Mouse (Mus musculus): ENCODE measurements around the gene Foxb2. TPM values are rescaled to one million over a fixed set of nuclear protein-coding genes. Genes with fewer than 3 reads are reported as not detected.

Gene Foxb2
- polyA plus RNA-seq (2017; shearing (Covaris generic)), result under 1 TPM in 1 of 2 experiments, not detected in 1; 0.20 TPM

DNA sequence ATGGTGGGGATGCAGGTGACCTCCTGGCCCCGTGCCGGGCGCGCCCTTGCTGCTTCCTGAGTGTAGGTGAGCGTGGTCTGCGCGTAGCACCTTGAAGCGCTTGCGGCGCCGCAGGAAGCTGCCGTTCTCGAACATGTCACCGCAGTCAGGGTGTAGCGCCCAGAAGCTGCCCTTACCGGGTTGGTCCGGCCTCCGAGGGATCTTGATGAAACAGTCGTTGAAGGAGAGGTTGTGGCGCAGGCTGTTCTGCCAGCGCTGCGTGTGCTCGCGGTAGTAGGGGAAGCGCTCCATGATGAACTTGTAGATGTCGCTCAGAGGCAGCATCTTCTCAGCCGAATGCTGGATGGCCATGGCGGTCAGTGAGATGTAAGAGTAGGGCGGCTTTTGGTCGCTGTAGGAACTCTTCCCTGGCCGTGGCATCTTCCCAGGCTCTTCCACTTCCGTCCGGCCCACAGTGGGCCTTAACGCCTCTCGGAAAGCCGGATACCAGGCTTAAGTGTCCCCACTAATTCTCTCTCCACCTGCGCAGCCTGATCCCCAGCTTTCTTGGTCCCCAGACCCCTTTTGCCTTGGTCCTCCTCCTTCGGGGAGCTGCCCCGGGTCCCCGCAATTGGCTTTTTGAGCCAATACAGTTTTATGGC is at the start of gene Foxb2:
Gene Foxb2 (minus strand): TSS at position 585 of the 641 bp plus-strand sequence.

Other genes with a start within 250 kb of the Foxb2 start
- gene Vps13a, start 92.9 kb downstream of the Foxb2 start, polyA plus RNA-seq (2017; shearing (Covaris generic)), result 10 to 100 TPM; 36.5 to 39.4 TPM
- under 1 TPM; 0.43 to 0.84 TPM for gene Prune2, start 82.3 kb upstream of the Foxb2 start, polyA plus RNA-seq (2017; shearing (Covaris generic))

All from activated CD4-positive, CD25-positive, alpha-beta regulatory T cell (primary cell).